Mouse (Mus musculus): ENCODE measurements around the gene Evx1.

DNA sequence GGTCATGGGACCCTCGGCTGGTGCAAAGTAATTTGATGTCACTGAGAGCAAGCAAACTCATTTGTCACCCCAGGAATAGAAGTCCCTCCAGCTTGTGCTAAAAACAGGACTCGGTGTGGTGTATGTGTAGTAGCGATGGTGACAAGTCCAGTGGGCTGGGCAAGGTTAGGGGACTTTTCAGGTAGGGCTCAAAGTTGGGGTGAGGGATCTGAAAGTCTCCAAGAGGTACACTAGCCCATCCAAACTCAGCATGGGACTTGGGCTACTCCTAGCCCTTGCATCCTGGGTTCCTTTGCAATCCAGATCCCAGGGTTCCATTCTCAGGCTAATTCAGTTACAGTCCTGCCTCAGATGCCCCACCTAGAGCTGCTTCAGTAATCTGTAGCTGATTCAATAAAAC lies 44.5 kb upstream of the Evx1 start:
- no peak for TF ChIP-seq CTCF (IDR thresholded peaks at IDR 0.05; ENCODE audit: extremely low read depth, insufficient read depth, insufficient read length, insufficient replicate concordance)
- no peak for TF ChIP-seq POLR2A (IDR thresholded peaks at IDR 0.05; ENCODE audit: low read depth, low read length)
